Mouse (Mus musculus) CH12.LX (cell line): ENCODE results near the gene Tnp1. TPM values are rescaled to one million over a fixed set of nuclear protein-coding genes. Genes with fewer than 3 reads are reported as not detected.

Experiments used
- DNase-seq: peaks from one replicate; pipeline ENCODE4 v3.0.0-alpha.2; 2013; ENCODE audit errors: extremely low read depth
- H3K27ac ChIP-seq: 2 replicates; pipeline ENCODE4 v1.5.1; 2012; ENCODE audit warnings: low read depth, mild to moderate bottlenecking, control low read depth, moderate library complexity; ENCODE audit not compliant: insufficient read depth
- H3K27me3 ChIP-seq: replicated peaks from 2 replicates; pipeline ENCODE3; 2012; ENCODE audit warnings: inconsistent platforms
- H3K36me3 ChIP-seq, 2 experiments: replicated peaks in 1 of 2; 2 replicates each; pipeline versions ENCODE3 to v1.6.1; 2012; ENCODE audit warnings: inconsistent platforms in 1 of 2, low read length in 1 of 2, mild to moderate bottlenecking in 1 of 2, mixed read lengths in 1 of 2, moderate library complexity in 1 of 2; ENCODE audit not compliant: control insufficient read depth in 1 of 2, insufficient read depth in 1 of 2
- H3K4me1 ChIP-seq, 2 experiments: 2 replicates each; pipeline ENCODE4 v1.6.1; 2012; ENCODE audit warnings: inconsistent platforms in 1 of 2, moderate library complexity in 1 of 2; ENCODE audit not compliant: insufficient read depth in 2 of 2, control insufficient read depth in 1 of 2
- H3K4me2 ChIP-seq: 2 replicates; pipeline ENCODE4 v1.6.1; 2012; ENCODE audit warnings: low read depth, mild to moderate bottlenecking, control low read depth; ENCODE audit not compliant: poor library complexity, insufficient read depth, severe bottlenecking
- H3K4me3 ChIP-seq, 3 experiments: fragments of 150-350 bp in 1 of 3; sonication (generic) in 1 of 3; replicated peaks in 1 of 3; 2 replicates each; pipeline versions ENCODE3 to v1.5.1; 2011 to 2012; ENCODE audit warnings: low read depth in 2 of 3, low read length in 2 of 3, mild to moderate bottlenecking in 2 of 3, moderate library complexity in 2 of 3, control low read depth in 1 of 3, improper control_type of control experiment in 1 of 3, inconsistent platforms in 1 of 3, mixed read lengths in 1 of 3; ENCODE audit not compliant: poor library complexity in 1 of 3
- H3K79me2 ChIP-seq: replicated peaks from 2 replicates; pipeline ENCODE4 v1.6.1; 2012; ENCODE audit warnings: mild to moderate bottlenecking, moderate library complexity; ENCODE audit not compliant: control insufficient read depth, poor library complexity, insufficient read depth, severe bottlenecking; ENCODE audit errors: extremely low read depth
- H3K9ac ChIP-seq: 2 replicates; pipeline ENCODE4 v1.6.1; 2012; ENCODE audit warnings: low read depth, mild to moderate bottlenecking, control low read depth, moderate library complexity; ENCODE audit not compliant: insufficient read depth
- H3K9me3 ChIP-seq: replicated peaks from 2 replicates; pipeline ENCODE3; 2012; ENCODE audit warnings: low read length, inconsistent platforms, mixed read lengths
- BHLHE40 ChIP-seq: IDR thresholded peaks from 2 replicates; pipeline ENCODE4 v1.6.1; 2011; ENCODE audit warnings: mild to moderate bottlenecking, low read depth, low read length, improper control_type of control experiment
- CTCF ChIP-seq, 2 experiments: IDR thresholded peaks in 1 of 2; conservative IDR thresholded peaks in 1 of 2; 2 replicates each; pipeline ENCODE4 v1.5.1; 2011 to 2012; ENCODE audit warnings: low read depth in 2 of 2, low read length in 2 of 2, improper control_type of control experiment in 1 of 2, inconsistent platforms in 1 of 2, mild to moderate bottlenecking in 1 of 2, moderate library complexity in 1 of 2
- EP300 ChIP-seq: IDR thresholded peaks from 2 replicates; pipeline ENCODE4 v1.6.1; 2011; ENCODE audit warnings: low read length, improper control_type of control experiment
- ETS1 ChIP-seq: conservative IDR thresholded peaks from 2 replicates; pipeline ENCODE4 v1.6.1; 2012; ENCODE audit warnings: low read depth, mild to moderate bottlenecking, inconsistent platforms, low read length, improper control_type of control experiment, moderate library complexity
- HCFC1 ChIP-seq: IDR thresholded peaks from 2 replicates; pipeline ENCODE4 v1.6.1; 2012; ENCODE audit warnings: low read depth, mild to moderate bottlenecking, inconsistent platforms, low read length, improper control_type of control experiment
- IRF4 ChIP-seq: IDR thresholded peaks from 2 replicates; pipeline ENCODE4 v1.6.1; 2014; ENCODE audit warnings: low read depth, mild to moderate bottlenecking, inconsistent platforms, low read length, improper control_type of control experiment
- MAFK ChIP-seq: IDR thresholded peaks from 2 replicates; pipeline ENCODE4 v1.6.1; 2011; ENCODE audit warnings: low read length, improper control_type of control experiment; ENCODE audit not compliant: insufficient replicate concordance
- MAZ ChIP-seq: IDR thresholded peaks from 2 replicates; pipeline ENCODE4 v1.6.1; 2012; ENCODE audit warnings: low read depth, mild to moderate bottlenecking, inconsistent platforms, low read length, improper control_type of control experiment, moderate library complexity
- MEF2A ChIP-seq: IDR thresholded peaks from 2 replicates; pipeline ENCODE4 v1.6.1; 2014; ENCODE audit warnings: low read depth, mild to moderate bottlenecking, inconsistent platforms, low read length, improper control_type of control experiment, borderline replicate concordance
- NELFE ChIP-seq: IDR thresholded peaks from 2 replicates; pipeline ENCODE4 v1.6.1; 2011; ENCODE audit warnings: low read depth, low read length, improper control_type of control experiment
- NRF1 ChIP-seq: IDR thresholded peaks from 2 replicates; pipeline ENCODE4 v1.6.1; 2014; ENCODE audit warnings: low read depth, mild to moderate bottlenecking, inconsistent platforms, low read length, improper control_type of control experiment, moderate library complexity
- POLR2A ChIP-seq: IDR thresholded peaks from 2 replicates; pipeline ENCODE4 v1.6.1; 2011; ENCODE audit warnings: low read depth, mild to moderate bottlenecking, improper control_type of control experiment, low read length
- RAD21 ChIP-seq: IDR thresholded peaks from 2 replicates; pipeline ENCODE4 v1.6.1; 2011; ENCODE audit warnings: low read depth, mild to moderate bottlenecking, low read length, improper control_type of control experiment, moderate library complexity
- SIN3A ChIP-seq: IDR thresholded peaks from 2 replicates; pipeline ENCODE4 v1.6.1; 2012; ENCODE audit warnings: low read length, improper control_type of control experiment, inconsistent platforms
- SMC3 ChIP-seq: IDR thresholded peaks from 2 replicates; pipeline ENCODE4 v1.6.1; 2011; ENCODE audit warnings: low read depth, low read length, improper control_type of control experiment
- UBTF ChIP-seq: IDR thresholded peaks from 2 replicates; pipeline ENCODE4 v1.6.1; 2012; ENCODE audit warnings: low read depth, mild to moderate bottlenecking, inconsistent platforms, low read length, improper control_type of control experiment, moderate library complexity
- USF1 ChIP-seq: IDR thresholded peaks from 2 replicates; pipeline ENCODE4 v1.6.1; 2014; ENCODE audit warnings: low read depth, mild to moderate bottlenecking, inconsistent platforms, low read length, improper control_type of control experiment
- USF2 ChIP-seq: conservative IDR thresholded peaks from 2 replicates; pipeline ENCODE4 v1.6.1; 2011; ENCODE audit warnings: low read depth, low read length, improper control_type of control experiment
- ZKSCAN1 ChIP-seq: IDR thresholded peaks from 2 replicates; pipeline ENCODE4 v1.6.1; 2012; ENCODE audit warnings: low read depth, inconsistent platforms, low read length, improper control_type of control experiment, borderline replicate concordance
- ZNF384 ChIP-seq: IDR thresholded peaks from 2 replicates; pipeline ENCODE4 v1.6.1; 2012; ENCODE audit warnings: low read depth, low read length, improper control_type of control experiment, inconsistent platforms
- dilution Hi-C: fragments of 300-500 bp; cut with MboI; formaldehyde crosslinking; loops from 2 replicates; pipeline ENCODE4 v1.14.3; 2020; ENCODE audit warnings: low sequenced_read_pairs; ENCODE audit not compliant: extremely low pct_unique_long_range_greater_than_20kb, extremely low pct_ligation_motif_present
- in situ Hi-C: fragments of 300-500 bp; cut with MboI; formaldehyde crosslinking; loops from 3 replicates; pipeline ENCODE4 v1.14.3; 2019; ENCODE audit warnings: low sequenced_read_pairs, low pct_ligation_motif_present, low pct_unique_long_range_greater_than_20kb, mixed read lengths
- polyA plus RNA-seq: library from polyadenylated mRNA; unstranded; fragments of >175 nt; gene quantifications from 2 replicates; pipeline ENCODE4 v1.2.1, GENCODE M21; 2012; ENCODE audit warnings: low read depth; ENCODE audit not compliant: insufficient read length
- total RNA-seq, 2 experiments: library from RNA; depleted of rRNA; stranded (reverse); fragments of 300-350 nt in 1 of 2; fragments of >200 nt in 1 of 2; gene quantifications; 2 replicates each; pipeline ENCODE4 v1.2.3; 2012 to 2014

Tnp1 gene
- total and polyA plus RNA-seq, 3 experiments, result not detected

- TF ChIP-seq BHLHE40 (no peak), MEF2A (no peak), ZKSCAN1 (no peak), SMC3 (no peak), POLR2A (no peak)
- H3K36me3 ChIP-seq, result no peaks in the 10 kb centered on the region
- DNase-seq, result no peak
- no peak overlapping the region for H3K27ac ChIP-seq
- H3K9me3 ChIP-seq, result no peaks in the 10 kb centered on the region
- no peaks in the 10 kb centered on the region for H3K27me3 ChIP-seq
- H3K9ac ChIP-seq, result no peak overlapping the region
- no peaks in the 10 kb centered on the region for H3K79me2 ChIP-seq
- H3K4me1 ChIP-seq, result peaks cover 7 to 11% of the 10 kb centered on the region in 2 experiments; a peak in 2 of 4 replicates
- in situ Hi-C loops, result no loop called here
- dilution Hi-C loops, result no loop called here
- H3K4me2 ChIP-seq, result no peak overlapping the region
- H3K4me3 ChIP-seq, result no peak overlapping the region
These were observed 29.0 kb downstream of the Tnp1 start for GRCm38 (mm10) chr1:72986715-72987114.

DNA sequence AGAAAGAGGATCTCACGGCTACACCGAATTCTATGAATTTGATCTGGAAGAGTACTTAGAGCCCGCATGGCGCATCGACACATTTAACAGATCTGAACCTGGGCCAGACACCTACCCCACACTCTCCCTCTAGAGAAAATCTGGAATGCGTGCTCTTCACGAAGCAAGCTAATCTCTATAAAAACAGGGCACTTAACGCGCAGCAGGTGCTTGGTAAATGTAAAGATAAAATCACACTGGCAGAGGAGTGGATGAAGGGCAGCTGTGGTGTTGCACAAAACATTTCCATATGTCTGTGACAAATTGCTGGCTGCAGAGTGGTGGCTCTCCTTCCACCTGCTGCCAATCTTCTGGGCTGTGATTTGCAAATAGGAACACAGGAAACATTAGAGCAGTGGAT, 36.8 kb downstream of the Tnp1 start:
- in situ Hi-C loops, result no loop called here
- Histone ChIP-seq H3K4me2 (no peak overlapping the region), H3K27me3 (no peaks in the 10 kb centered on the region), H3K79me2 (no peaks in the 10 kb centered on the region), H3K36me3 (no peaks in the 10 kb centered on the region), H3K4me3 (no peak overlapping the region), H3K9ac (no peak overlapping the region), H3K27ac (no peak overlapping the region), H3K9me3 (no peaks in the 10 kb centered on the region), H3K4me1 (no peaks in the 10 kb centered on the region)
- dilution Hi-C loops, result no loop called here
- TF ChIP-seq USF2 (no peak), SIN3A (no peak), EP300 (no peak), RAD21 (no peak), CTCF (conservative IDR thresholded peaks at IDR 0.05 in 1 of 2, IDR thresholded peaks at IDR 0.05 in 1 of 2; ENCODE audit: low read depth in 2 of 2, low read length in 2 of 2) (no peak), UBTF (no peak), ETS1 (no peak), NRF1 (no peak), HCFC1 (no peak), MAZ (no peak), MEF2A (no peak), IRF4 (no peak), MAFK (no peak)
- no peak for DNase-seq

DNA sequence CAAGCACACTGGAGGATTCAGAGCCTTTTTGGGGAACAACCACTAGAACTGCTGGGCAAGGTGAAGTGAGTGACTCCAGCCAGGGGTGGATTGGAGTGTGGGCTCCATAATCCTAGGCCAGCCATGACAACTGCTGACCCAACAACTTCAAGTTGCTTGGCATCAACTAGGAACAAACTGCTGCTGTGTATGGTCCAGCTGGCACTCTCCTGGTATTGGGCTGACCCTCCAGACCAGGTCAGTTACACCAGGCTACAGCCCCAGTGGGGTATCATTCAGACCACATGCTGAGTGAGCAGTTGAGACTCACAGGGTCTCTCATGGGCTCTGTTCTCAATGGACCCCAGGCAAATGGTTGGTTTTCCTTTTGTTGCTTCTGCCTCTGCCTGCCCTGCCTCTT, 41.5 kb downstream of the Tnp1 start:
- H3K79me2 ChIP-seq, result no peaks in the 10 kb centered on the region
- H3K9ac ChIP-seq, result no peak overlapping the region
- H3K27me3 ChIP-seq, result no peaks in the 10 kb centered on the region
- in situ Hi-C loops, result no loop called here
- no peak overlapping the region for H3K4me3 ChIP-seq
- H3K4me1 ChIP-seq, result no peaks in the 10 kb centered on the region
- no peak overlapping the region for H3K27ac ChIP-seq
- dilution Hi-C loops, result no loop called here
- DNase-seq, result no peak
- no peaks in the 10 kb centered on the region for H3K9me3 ChIP-seq
- TF ChIP-seq ZKSCAN1 (no peak), MAFK (no peak), USF1 (no peak), USF2 (no peak), ZNF384 (no peak), NELFE (no peak)
- TF ChIP-seq, all 38 proteins: peak for 0
- Histone ChIP-seq H3K36me3 (no peaks in the 10 kb centered on the region), H3K4me2 (no peak overlapping the region)
